Mouse (Mus musculus) hindbrain, embryonic 14.5 days (tissue): ENCODE results near the gene Prkd3. TPM values are rescaled to one million over a fixed set of nuclear protein-coding genes. Genes with fewer than 3 reads are reported as not detected.

Source experiments
- ATAC-seq: fragments of 200-750 bp; cut with Nextera tagmentation; 2 replicates; pipeline ENCODE4 v1.8.0; 2017; ENCODE audit warnings: moderate number of reproducible peaks, mild to moderate bottlenecking, moderate TSS enrichment, moderate library complexity; ENCODE audit not compliant: low FRiP score
- DNase-seq: peaks from one replicate; pipeline ENCODE4 v3.0.0-alpha.2; 2015; ENCODE audit warnings: low spot score
- H3K27ac ChIP-seq: fragments of 300-500 bp; sonication (generic); 2 replicates; pipeline ENCODE4 v1.5.1; 2014; ENCODE audit warnings: mild to moderate bottlenecking, moderate library complexity
- H3K27me3 ChIP-seq: fragments of 300-500 bp; sonication (generic); 2 replicates; pipeline ENCODE4 v1.6.1; 2014; ENCODE audit warnings: mild to moderate bottlenecking, low read length, mixed read lengths; ENCODE audit not compliant: control insufficient read depth, insufficient read depth
- H3K36me3 ChIP-seq: fragments of 300-500 bp; sonication (generic); replicated peaks from 2 replicates; pipeline ENCODE4 v1.6.1; 2014; ENCODE audit not compliant: control insufficient read depth, insufficient read depth
- H3K4me1 ChIP-seq: fragments of 300-500 bp; sonication (generic); replicated peaks from 2 replicates; pipeline ENCODE4 v1.6.1; 2014; ENCODE audit warnings: antibody characterized with exemption, low read length, mixed read lengths; ENCODE audit not compliant: control insufficient read depth, insufficient read depth
- H3K4me2 ChIP-seq: fragments of 300-500 bp; sonication (generic); replicated peaks from 2 replicates; pipeline ENCODE4 v1.6.1; 2014; ENCODE audit warnings: mild to moderate bottlenecking, moderate library complexity
- H3K4me3 ChIP-seq: fragments of 300-500 bp; sonication (generic); replicated peaks from 2 replicates; pipeline ENCODE4 v1.5.1; 2014; ENCODE audit warnings: mild to moderate bottlenecking, low read length
- H3K9ac ChIP-seq: fragments of 300-500 bp; sonication (generic); 2 replicates; pipeline ENCODE4 v1.6.1; 2014
- H3K9me3 ChIP-seq: fragments of 300-500 bp; sonication (generic); 2 replicates; pipeline ENCODE4 v1.6.1; 2016; ENCODE audit warnings: low read length; ENCODE audit not compliant: control insufficient read depth
- WGBS: fragments of 180-500 bp; shearing (Covaris S2); extraction: QIAGEN DNeasy Blood & Tissue Kit; methylation state at CpG from one replicate; pipeline ENCODE4 v1.1.7; 2014; 5-methylcytosine and 5-hydroxymethylcytosine counted together
- polyA plus RNA-seq: library from polyadenylated mRNA; unstranded; fragments of >200 nt; fragmentation: Nextera tagmentation; extraction: Ambion mirVana; gene quantifications from 2 replicates; pipeline ENCODE4 v1.2.1, GENCODE M21; 2014

Prkd3 gene
- polyA plus RNA-seq, 1 experiment from 2014 or later: 15.1 TPM

DNA sequence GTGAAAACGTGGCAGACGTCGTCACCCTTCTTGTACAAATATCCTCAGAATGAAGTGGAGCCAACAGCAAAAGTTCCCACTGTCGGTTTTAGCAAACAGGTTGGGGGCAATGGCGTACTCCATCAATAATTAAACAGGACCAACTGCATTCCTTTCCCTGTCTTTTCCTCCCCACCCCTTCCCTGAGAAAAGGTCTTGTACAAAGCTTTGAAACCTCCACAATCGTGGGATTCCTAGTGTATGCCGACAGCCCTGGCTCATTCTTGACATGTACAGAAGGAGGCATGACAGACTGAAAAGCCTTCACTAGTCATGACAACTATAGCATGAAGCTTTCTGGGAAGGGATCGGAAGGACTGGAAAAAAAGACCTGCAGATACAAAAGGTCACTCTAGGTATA, 67.4 kb downstream of the Prkd3 start:
- Histone ChIP-seq H3K4me1 (no peaks in the 10 kb centered on the region), H3K27ac (no peak overlapping the region), H3K36me3 (peaks cover 82% of the 10 kb centered on the region), H3K27me3 (no peaks in the 10 kb centered on the region), H3K9me3 (no peaks in the 10 kb centered on the region), H3K4me2 (no peak overlapping the region), H3K4me3 (no peak overlapping the region), H3K9ac (no peak overlapping the region)
- no peak for ATAC-seq
- WGBS: 91% methylated on average over 8 of the region's 8 CpGs
- DNase-seq: no peak

DNA sequence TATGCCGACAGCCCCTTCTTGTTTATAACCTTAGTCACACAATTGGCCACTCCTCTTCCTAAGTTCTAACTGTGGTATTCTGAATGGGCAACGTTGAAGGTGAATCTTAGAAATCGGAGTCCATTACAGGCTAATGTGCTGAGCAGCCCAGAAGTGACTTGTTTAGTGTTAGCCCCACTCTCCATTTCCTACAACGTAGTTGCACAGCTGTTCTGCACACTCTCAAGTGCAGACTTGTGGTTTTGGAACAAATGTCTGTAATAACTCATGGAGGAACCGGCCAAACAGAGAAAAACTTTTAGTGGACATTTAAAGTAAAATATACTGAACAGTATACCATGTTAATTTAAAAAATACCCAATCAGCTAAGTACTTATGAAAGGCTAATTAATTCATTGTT, 68.5 kb downstream of the Prkd3 start:
- H3K27ac ChIP-seq: no peak overlapping the region
- H3K9ac ChIP-seq: no peak overlapping the region
- DNase-seq (no peak), ATAC-seq (no peak)
- 93% methylated on average over 5 of the region's 5 CpGs for WGBS
- H3K4me1 ChIP-seq: no peaks in the 10 kb centered on the region
- no peak overlapping the region for H3K4me2 ChIP-seq
- peaks cover 84% of the 10 kb centered on the region for H3K36me3 ChIP-seq
- H3K27me3 ChIP-seq: no peaks in the 10 kb centered on the region
- no peaks in the 10 kb centered on the region for H3K9me3 ChIP-seq
- no peak overlapping the region for H3K4me3 ChIP-seq

DNA sequence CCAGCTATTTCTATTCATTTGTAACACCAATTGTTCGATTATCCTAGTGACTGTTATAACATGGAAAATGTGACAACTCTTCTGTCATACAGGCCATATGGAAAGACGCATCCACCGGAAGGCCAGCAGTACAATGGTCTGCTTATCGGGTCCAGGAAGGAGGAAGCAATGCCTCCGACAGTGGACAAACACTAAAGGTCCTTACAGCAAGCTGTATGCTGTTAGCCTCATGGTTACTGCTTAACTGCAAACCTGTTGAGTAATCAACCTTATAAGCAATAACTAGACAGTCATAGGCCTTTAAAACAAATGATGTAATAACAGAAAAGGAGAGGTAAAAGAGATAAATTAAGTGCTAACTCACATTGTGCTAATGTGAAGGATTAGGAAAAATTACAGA, 69.4 kb downstream of the Prkd3 start:
- DNase-seq (no peak), ATAC-seq (no peak)
- H3K4me2 ChIP-seq: no peak overlapping the region
- no peaks in the 10 kb centered on the region for H3K9me3 ChIP-seq
- no peaks in the 10 kb centered on the region for H3K4me1 ChIP-seq
- H3K9ac ChIP-seq: no peak overlapping the region
- no peak overlapping the region for H3K27ac ChIP-seq
- H3K4me3 ChIP-seq: no peak overlapping the region
- no peaks in the 10 kb centered on the region for H3K27me3 ChIP-seq
- H3K36me3 ChIP-seq: peaks cover 87% of the 10 kb centered on the region
- 98% methylated on average over 5 of the region's 5 CpGs for WGBS

DNA sequence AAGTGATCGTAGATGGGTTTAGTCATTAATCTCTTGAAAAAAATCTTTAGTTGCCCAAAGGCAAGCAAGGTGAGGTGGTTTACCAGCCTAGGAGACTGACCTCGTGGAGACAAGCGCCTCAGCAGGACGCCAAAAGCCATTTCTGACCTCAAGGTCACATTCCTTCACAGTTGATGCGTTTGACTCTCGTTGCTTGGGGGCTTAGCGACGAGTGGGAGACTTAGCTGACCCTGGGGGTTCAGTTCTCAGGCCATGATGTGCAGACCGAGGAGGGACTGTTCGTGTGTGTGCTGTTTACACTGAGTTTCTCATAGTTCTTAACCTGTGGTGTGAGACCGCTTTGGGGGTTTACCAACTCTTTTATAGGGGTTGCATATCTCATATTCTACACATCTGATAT, 78.0 kb downstream of the Prkd3 start:
- Histone ChIP-seq H3K4me3 (no peak overlapping the region), H3K4me1 (peaks cover 6% of the 10 kb centered on the region), H3K27ac (no peak overlapping the region), H3K9me3 (no peaks in the 10 kb centered on the region), H3K9ac (no peak overlapping the region), H3K4me2 (no peak overlapping the region), H3K27me3 (no peaks in the 10 kb centered on the region), H3K36me3 (peaks cover 68% of the 10 kb centered on the region)
- 61% methylated on average over 11 of the region's 11 CpGs for WGBS
- no peak for ATAC-seq
- DNase-seq: no peak

DNA sequence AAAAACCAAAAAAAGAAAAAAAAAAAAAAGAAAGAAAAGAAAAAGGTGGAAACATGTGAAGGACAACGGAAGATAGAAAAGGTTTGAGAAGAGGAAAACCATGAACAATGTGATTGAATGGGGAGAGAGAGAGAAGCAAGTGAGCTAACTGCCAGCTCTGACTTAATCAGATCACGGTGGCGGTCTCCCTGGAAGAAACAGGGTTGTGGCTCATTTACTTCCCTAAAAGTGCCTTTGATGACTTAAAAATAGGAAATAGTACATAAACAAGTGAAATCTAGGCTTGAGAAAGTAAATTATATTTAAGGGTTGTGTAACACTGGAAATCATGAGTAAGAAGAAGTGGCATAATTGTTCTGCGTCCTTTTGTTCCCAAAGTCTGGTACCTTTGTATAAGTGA, 81.7 kb downstream of the Prkd3 start:
- no peak overlapping the region for H3K4me2 ChIP-seq
- ATAC-seq (no peak), DNase-seq (no peak)
- peaks cover 12% of the 10 kb centered on the region for H3K4me1 ChIP-seq
- no peaks in the 10 kb centered on the region for H3K9me3 ChIP-seq
- H3K9ac ChIP-seq: no peak overlapping the region
- H3K36me3 ChIP-seq: peaks cover 56% of the 10 kb centered on the region
- H3K4me3 ChIP-seq: no peak overlapping the region
- H3K27me3 ChIP-seq: no peaks in the 10 kb centered on the region
- WGBS: 94% methylated on average over 4 of the region's 4 CpGs
- H3K27ac ChIP-seq: no peak overlapping the region

DNA sequence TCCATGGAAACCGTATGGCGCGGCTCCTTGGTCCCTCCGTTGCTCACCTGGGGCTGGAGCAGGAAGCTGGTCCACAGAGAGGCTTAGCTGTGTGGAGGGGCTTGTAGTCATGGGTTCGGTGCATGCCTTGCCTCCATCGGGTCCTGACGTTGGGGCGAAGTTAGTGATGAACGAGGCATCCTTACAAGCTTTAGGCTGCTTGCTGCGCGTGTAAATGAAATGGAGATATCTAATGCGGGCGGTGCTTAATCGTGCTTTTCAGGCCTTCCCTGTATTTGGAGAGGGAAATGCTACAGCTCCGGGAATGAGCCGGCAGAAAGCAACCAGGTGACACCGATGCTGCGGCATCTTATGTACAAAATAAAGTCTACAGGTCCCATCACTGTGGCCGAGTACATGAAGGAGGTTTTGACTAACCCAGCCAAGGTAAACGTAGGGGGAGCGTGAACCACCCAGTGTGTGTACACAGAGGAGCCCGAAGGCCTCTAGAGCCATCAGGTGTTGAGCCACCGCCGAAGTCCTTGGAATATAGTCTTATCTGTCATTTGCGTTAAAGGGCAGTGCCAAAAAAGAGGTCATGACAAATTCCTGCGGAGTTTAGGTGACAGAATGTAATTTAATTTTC, 83.3 kb downstream of the Prkd3 start:
- Histone ChIP-seq H3K36me3 (peaks cover 57% of the 10 kb centered on the region), H3K27me3 (no peaks in the 10 kb centered on the region), H3K4me2 (peak overlapping the region; percentile 73), H3K4me1 (peaks cover 17% of the 10 kb centered on the region), H3K27ac (peak overlapping the region; percentile 51), H3K9ac (peak overlapping the region; percentile 55), H3K4me3 (peak overlapping the region; percentile 60), H3K9me3 (no peaks in the 10 kb centered on the region)
- DNase-seq: no peak
- ATAC-seq: peak; percentile 28
- 9% methylated on average over 26 of the region's 26 CpGs for WGBS

DNA sequence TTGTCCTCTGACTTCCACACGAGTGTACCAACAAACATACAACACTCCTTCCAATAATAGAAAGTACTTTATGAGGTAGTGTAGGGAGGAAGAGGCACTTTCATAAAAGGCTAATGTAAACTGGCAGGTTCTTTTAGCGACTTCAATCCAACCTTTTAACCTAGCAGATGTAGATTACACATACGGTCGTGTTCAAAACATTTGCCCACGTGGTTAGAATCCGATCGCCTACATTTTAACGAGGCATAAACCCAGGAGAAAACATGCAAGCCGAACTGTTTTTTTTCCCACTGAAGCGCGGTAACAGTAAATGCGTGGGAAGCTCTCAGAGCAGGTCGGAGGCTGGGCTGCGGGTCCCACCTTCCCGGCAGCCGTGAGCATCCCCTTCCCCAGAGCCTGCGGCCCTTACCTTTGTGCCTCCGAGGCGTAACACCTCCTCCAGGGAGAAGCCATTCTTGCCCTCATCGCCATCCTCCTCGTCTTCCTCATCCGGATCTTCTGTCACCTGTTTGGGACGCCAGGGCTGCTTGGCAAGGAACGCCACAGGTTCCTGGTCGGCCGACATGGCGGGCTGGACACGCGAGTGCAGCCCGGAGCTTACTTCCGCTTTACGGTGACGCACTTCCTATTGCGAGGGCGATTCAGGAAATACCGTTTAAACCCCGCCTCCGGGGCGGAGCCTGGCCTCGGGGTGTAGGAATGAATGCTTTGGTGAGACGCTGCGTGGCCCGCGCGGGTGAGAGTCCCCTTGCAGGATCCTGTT, 84.0 kb downstream of the Prkd3 start, which contains the start of the genes Cebpz and Ndufaf7:
Gene Cebpz (minus strand): TSS at position 601 of the 763 bp plus-strand sequence.
Gene Ndufaf7 (plus strand): TSS at position 671 of the 763 bp plus-strand sequence.
- DNase-seq (peak; percentile 99), ATAC-seq (peak; percentile 100)

DNA sequence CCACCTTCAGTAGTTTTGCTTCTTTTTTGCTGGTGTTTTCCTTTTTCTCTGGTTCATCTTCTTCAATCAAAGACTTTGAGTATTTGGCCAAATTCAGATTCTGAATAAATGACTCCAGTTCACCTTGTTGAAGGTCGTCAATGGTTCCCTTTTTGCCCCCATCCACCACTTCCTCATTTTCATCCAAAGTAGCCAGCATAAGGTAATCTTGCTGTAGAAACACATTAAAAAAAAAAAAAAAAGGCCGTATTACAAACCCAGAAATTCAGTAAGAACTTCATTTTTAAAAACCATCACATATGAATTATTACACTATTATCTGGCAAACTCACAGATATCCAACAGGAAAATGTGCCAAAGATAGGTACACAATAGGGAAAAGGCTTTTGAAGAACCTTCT, 84.8 kb downstream of the Prkd3 start:
- H3K9me3 ChIP-seq: no peaks in the 10 kb centered on the region
- DNase-seq: no peak
- H3K4me1 ChIP-seq: peaks cover 17% of the 10 kb centered on the region
- H3K27me3 ChIP-seq: no peaks in the 10 kb centered on the region
- 86% methylated on average over 2 of the region's 2 CpGs for WGBS
- H3K9ac ChIP-seq: peak overlapping the region; percentile 68
- H3K36me3 ChIP-seq: peaks cover 57% of the 10 kb centered on the region
- no peak overlapping the region for H3K27ac ChIP-seq
- no peak for ATAC-seq
- H3K4me3 ChIP-seq: peak overlapping the region; percentile 60
- peak overlapping the region; percentile 64 for H3K4me2 ChIP-seq

More for the DNA sequence above, 84.0 kb downstream of the Prkd3 start, which contains the start of the genes Cebpz and Ndufaf7:
- no peaks in the 10 kb centered on the region for H3K9me3 ChIP-seq
- H3K27me3 ChIP-seq: no peaks in the 10 kb centered on the region
- peaks cover 57% of the 10 kb centered on the region for H3K36me3 ChIP-seq
- H3K4me2 ChIP-seq: peak within 1 kb of the TSS; percentile 73
- peak within 1 kb of the TSS; percentile 68 for H3K9ac ChIP-seq
- H3K4me3 ChIP-seq: peak within 1 kb of the TSS; percentile 60
- H3K4me1 ChIP-seq: peaks cover 17% of the 10 kb centered on the region
- under 1% methylated on average over 45 of the region's 45 CpGs for WGBS
- H3K27ac ChIP-seq: peak within 1 kb of the TSS; percentile 51

DNA sequence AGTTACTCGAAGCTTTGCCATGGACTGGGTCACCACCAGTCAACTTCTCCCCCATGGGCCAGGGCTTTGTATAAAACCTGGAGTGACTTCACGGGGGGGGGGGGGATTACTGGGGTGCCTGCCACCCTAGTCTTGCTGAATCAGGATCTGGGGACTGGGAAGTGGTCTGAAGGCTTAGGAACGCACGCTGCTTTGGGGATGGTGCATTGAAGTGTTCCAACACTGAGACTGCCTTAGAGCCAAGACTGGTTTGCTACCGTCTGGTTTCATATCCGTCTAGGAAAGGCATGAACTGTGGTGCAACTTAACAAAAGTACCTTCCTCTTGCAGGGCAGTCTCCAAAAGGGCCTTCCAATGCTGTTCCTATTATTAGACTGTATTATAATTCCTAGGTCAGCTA, 102.9 kb downstream of the Prkd3 start:
- DNase-seq: no peak
- WGBS: 47% methylated on average over 6 of the region's 6 CpGs
- Histone ChIP-seq H3K9me3 (no peaks in the 10 kb centered on the region), H3K9ac (peak overlapping the region; percentile 83; the same call in 1 of the 2 replicates), H3K27ac (no peak overlapping the region), H3K27me3 (no peaks in the 10 kb centered on the region), H3K4me3 (no peak overlapping the region; the same call in 1 of the 2 replicates), H3K4me1 (peaks cover 14% of the 10 kb centered on the region), H3K36me3 (peaks cover 44% of the 10 kb centered on the region), H3K4me2 (peak overlapping the region; percentile 68)
- no peak for ATAC-seq
